Mouse (Mus musculus): ENCODE measurements around the gene Abca17. TPM values are rescaled to one million over a fixed set of nuclear protein-coding genes. Genes with fewer than 3 reads are reported as not detected.

Abca17 gene
- total RNA-seq, 1 experiment from 2014 or later: not detected

DNA sequence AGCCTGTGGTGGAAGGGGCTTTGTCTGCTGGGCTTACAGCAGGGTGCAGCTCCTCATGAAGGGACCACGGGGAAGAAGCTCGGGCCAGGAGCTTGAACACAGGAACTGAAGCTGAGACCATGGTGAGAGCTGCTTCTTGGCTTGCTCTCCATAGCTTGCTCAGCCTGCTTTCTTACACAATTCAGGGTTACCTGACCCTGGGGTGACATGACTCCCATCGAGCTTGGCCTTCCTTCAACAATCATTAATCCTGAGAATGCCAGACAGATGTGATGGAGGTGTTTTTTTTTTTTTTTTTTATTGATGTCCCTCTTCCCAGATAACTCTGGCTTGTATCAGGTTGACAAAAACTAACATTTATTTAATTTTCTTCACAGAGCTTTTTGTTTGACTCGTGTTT lies 91.9 kb downstream of the Abca17 start:
- no peak for ATAC-seq (replicated peaks; ENCODE audit: insufficient number of reproducible peaks, low FRiP score, low TSS enrichment, poor library complexity, severe bottlenecking)

- no peak for ATAC-seq (replicated peaks; ENCODE audit: insufficient number of reproducible peaks, low FRiP score, low TSS enrichment, poor library complexity, severe bottlenecking)
Observed at GRCm38 (mm10) chr17:24252329-24252728, 98.5 kb downstream of the Abca17 start.

- ATAC-seq (replicated peaks; ENCODE audit: insufficient number of reproducible peaks, low FRiP score, low TSS enrichment, poor library complexity, severe bottlenecking): peak; percentile 100
Observed at GRCm38 (mm10) chr17:24251320-24252069, 99.4 kb downstream of the Abca17 start, which contains the start of gene Ccnf. Gene Ccnf, minus strand, starts transcription at chr17:24251484.

DNA sequence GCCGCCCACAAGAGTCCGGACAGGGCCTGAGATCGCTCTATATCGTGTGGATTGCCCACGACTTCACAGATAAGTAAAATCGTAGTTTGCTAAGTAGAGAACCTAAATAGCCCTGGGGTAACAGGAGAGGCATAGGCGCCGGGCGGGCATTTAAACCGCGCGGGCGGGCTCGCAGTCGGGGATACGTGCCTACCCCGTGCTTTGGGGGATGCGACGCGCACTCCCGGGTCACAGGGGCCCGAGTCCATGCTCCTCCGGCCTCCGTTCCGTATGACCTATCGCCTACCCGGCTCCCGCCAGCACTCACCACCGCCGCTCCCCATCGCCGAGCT lies 99.9 kb downstream of the Abca17 start:
- no peak for ATAC-seq (replicated peaks; ENCODE audit: insufficient number of reproducible peaks, low FRiP score, low TSS enrichment, poor library complexity, severe bottlenecking)

DNA sequence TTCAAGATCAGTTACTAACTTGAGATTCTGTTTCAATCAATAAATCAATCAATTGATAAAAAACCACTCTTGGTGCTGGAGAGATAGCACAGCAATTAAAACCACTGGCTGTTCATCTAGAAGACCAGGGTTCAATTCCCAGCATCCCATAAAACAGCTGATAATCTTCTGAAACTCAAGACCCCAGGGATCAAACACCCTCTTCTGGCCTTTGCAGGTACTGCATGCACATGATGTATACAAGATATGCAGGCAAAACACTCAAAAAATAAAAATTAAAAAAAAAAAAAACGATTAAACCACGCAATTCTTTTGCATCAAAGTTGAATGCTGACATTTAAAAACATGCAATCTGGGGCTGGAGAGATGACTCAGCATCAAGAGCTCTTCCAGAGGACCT lies 102.2 kb downstream of the Abca17 start:
- no peak for ATAC-seq (replicated peaks; ENCODE audit: insufficient number of reproducible peaks, low FRiP score, low TSS enrichment, poor library complexity, severe bottlenecking)

GRCm38 (mm10) chr17:24244061-24244460 lies 106.8 kb downstream of the Abca17 start:
- no peak for ATAC-seq (replicated peaks; ENCODE audit: insufficient number of reproducible peaks, low FRiP score, low TSS enrichment, poor library complexity, severe bottlenecking)

DNA sequence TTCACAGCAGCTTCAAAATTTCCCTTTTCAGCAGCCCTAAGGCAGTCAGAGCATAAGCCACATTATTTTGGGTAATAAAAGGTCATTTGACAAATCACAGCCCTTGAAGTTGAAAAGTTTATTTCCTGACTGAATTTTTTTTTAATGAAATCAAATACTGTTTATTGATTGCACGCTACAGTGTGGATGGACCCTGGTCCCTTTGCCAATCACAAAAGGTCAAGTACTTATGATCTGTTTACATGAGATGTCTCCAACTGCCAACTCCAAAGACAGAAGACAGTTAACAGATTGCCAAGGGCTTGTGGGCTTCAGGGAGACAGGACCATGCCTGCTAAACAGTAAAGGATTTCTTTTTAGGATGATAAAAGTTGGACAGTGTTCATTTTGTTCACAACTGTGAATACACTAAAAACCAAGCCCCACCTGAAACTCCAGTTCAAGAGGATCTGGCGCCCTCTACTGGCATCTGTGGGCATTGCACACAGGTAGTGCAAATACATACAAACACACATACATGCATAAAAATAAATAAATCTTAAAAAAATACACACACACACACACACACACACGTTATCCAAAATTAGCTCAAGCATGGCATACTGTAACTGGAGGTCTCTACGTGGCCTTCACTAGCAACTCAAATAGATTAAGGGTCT lies 107.4 kb downstream of the Abca17 start:
- peak; percentile 52; the same call in 1 of the 2 replicates for ATAC-seq (replicated peaks; ENCODE audit: insufficient number of reproducible peaks, low FRiP score, low TSS enrichment, poor library complexity, severe bottlenecking)

DNA sequence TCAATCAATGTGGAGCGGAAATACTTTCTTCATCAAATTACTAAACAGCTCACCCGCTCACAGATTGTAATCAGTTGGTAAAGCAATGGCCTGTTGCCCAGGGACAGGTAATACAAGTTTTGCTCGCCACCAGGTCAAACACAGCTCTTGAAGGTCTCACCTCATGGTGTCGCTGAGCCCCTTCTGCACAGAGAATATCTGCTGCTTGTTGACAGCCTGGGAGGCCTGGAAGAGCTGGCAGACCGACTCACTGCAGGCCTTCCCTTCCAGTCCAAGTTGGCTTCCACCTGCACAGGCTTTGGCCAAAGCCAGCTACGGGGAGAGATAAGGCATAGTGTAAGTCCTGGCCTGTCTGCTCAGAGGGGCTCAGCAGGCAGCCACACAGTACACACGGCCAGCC lies 113.9 kb downstream of the Abca17 start:
- ATAC-seq (replicated peaks; ENCODE audit: insufficient number of reproducible peaks, low FRiP score, low TSS enrichment, poor library complexity, severe bottlenecking): no peak

- ATAC-seq (replicated peaks; ENCODE audit: insufficient number of reproducible peaks, low FRiP score, low TSS enrichment, poor library complexity, severe bottlenecking): no peak
Observed at GRCm38 (mm10) chr17:24236479-24236878, 114.4 kb downstream of the Abca17 start.

- ATAC-seq (replicated peaks; ENCODE audit: insufficient number of reproducible peaks, low FRiP score, low TSS enrichment, poor library complexity, severe bottlenecking): no peak
Observed at GRCm38 (mm10) chr17:24227941-24228340, 122.9 kb downstream of the Abca17 start.

DNA sequence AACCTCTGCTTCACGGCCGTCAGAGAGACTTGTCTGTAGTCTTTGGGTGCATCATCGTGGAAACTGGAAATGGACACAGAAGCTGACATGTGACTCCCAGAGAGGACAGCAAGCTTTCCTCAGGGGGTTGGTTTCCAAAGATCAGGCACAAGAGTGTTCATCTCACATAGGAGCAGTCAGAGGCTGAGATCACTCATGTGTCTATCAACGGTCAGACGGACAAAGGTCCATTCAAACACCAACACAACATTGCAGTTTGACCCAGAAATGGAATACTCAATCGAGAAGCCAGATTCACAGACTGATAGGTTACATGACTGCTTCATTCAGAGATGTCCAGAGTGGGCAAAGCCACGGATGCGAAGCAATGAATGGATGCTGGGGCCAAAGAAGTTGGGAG lies 124.1 kb downstream of the Abca17 start:
- no peak for ATAC-seq (replicated peaks; ENCODE audit: insufficient number of reproducible peaks, low FRiP score, low TSS enrichment, poor library complexity, severe bottlenecking)

GRCm38 (mm10) chr17:24225851-24226250 lies 125.0 kb downstream of the Abca17 start:
- ATAC-seq (replicated peaks; ENCODE audit: insufficient number of reproducible peaks, low FRiP score, low TSS enrichment, poor library complexity, severe bottlenecking): no peak

DNA sequence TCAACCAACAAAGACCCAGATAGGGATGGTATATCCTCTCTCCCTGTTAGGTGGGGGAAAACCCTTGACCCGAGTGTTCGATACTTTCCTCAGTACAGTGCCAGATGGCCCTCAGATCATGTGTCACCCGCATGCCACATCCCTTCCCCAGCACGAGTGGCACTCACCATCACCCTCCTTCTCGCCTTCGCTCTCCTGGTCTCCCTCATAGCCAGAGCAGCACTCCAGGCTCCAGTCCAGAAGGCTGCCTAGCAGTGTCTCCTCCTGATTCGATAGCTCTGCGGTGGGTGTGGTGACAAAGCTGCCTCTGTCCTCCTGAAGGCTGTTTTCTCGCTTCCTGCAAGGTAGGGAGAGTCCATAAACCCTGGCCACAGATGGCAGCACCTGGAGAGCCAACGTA lies 126.1 kb downstream of the Abca17 start:
- ATAC-seq (replicated peaks; ENCODE audit: insufficient number of reproducible peaks, low FRiP score, low TSS enrichment, poor library complexity, severe bottlenecking): no peak

GRCm38 (mm10) chr17:24223513-24223912 lies 127.4 kb downstream of the Abca17 start:
- no peak for ATAC-seq (replicated peaks; ENCODE audit: insufficient number of reproducible peaks, low FRiP score, low TSS enrichment, poor library complexity, severe bottlenecking)

GRCm38 (mm10) chr17:24222653-24223052 lies 128.2 kb downstream of the Abca17 start:
- ATAC-seq (replicated peaks; ENCODE audit: insufficient number of reproducible peaks, low FRiP score, low TSS enrichment, poor library complexity, severe bottlenecking): no peak

DNA sequence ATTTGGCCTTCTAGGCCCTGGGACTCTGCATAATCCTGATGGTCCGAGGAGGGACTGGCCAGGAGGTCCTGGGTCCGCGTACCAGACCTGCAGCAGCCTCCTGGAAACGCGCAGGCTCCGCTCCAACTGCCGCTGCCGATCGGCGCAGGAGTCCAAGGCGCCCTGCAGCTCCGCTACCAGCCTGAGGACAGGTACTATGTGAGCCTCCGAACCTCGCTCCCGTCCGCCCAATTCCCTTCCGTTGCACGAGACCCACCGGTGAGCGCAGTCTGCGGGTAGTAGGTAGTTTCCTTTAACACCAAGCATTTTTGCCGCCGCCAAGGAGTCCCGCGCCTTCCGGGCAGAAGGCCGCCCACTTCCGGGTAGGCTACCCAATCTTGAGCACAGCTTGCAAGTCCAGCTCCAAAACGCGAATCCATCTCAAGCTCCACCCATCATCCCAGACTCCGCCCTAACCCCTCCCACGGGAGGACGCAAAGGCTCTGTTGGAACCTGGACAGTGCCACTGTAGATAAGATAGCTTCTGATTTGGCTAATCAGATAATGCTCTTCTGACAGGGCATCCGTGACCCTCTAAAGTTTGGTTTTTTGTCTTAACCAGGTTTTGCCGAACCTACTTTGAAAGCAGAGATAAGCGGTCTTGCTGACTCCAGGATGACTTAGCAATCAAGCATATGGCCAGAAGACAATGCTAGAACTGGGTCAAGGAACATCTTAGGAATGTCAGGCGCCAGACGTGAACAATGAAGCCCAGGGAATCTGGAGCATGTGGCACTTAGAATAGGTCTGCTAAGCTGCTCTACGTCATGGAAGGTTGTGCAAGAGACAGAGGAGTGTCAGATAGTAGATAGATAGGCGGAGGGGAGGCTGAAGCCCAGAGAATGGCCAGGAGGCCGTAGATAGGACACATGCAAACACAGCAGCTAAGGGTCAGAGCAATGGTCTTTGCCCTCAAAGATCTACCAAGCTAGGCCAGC lies 130.1 kb downstream of the Abca17 start, which contains the start of gene Tedc2:
Tedc2 (minus strand) TSS at position 417 of the 977 bp plus-strand sequence.
- ATAC-seq (replicated peaks; ENCODE audit: insufficient number of reproducible peaks, low FRiP score, low TSS enrichment, poor library complexity, severe bottlenecking): peak; percentile 97

GRCm38 (mm10) chr17:24216836-24217235 lies 134.0 kb downstream of the Abca17 start:
- no peak for ATAC-seq (replicated peaks; ENCODE audit: insufficient number of reproducible peaks, low FRiP score, low TSS enrichment, poor library complexity, severe bottlenecking)
